Mouse (Mus musculus) CH12.LX (cell line): Measurements from ENCODE around the gene Tmem231. TPM values are rescaled to one million over a fixed set of nuclear protein-coding genes. Genes with fewer than 3 reads are reported as not detected.
"Not testable (repeated sequence)": the region's sequence is repeated elsewhere in the genome, so short reads cannot be mapped to it uniquely, and the experiment has no call there.

Experiments
- DNase-seq: peaks from one replicate; pipeline ENCODE4 v3.0.0-alpha.2; 2013; ENCODE audit errors: extremely low read depth
- H3K27ac ChIP-seq: 2 replicates; pipeline ENCODE4 v1.5.1; 2012; ENCODE audit warnings: low read depth, mild to moderate bottlenecking, control low read depth, moderate library complexity; ENCODE audit not compliant: insufficient read depth
- H3K27me3 ChIP-seq: replicated peaks from 2 replicates; pipeline ENCODE3; 2012; ENCODE audit warnings: inconsistent platforms
- H3K36me3 ChIP-seq, 2 experiments: replicated peaks in 1 of 2; 2 replicates each; pipeline versions ENCODE3 to v1.6.1; 2012; ENCODE audit warnings: inconsistent platforms in 1 of 2, low read length in 1 of 2, mild to moderate bottlenecking in 1 of 2, mixed read lengths in 1 of 2, moderate library complexity in 1 of 2; ENCODE audit not compliant: control insufficient read depth in 1 of 2, insufficient read depth in 1 of 2
- H3K4me1 ChIP-seq, 2 experiments: 2 replicates each; pipeline ENCODE4 v1.6.1; 2012; ENCODE audit warnings: inconsistent platforms in 1 of 2, moderate library complexity in 1 of 2; ENCODE audit not compliant: insufficient read depth in 2 of 2, control insufficient read depth in 1 of 2
- H3K4me2 ChIP-seq: 2 replicates; pipeline ENCODE4 v1.6.1; 2012; ENCODE audit warnings: low read depth, mild to moderate bottlenecking, control low read depth; ENCODE audit not compliant: poor library complexity, insufficient read depth, severe bottlenecking
- H3K4me3 ChIP-seq, 3 experiments: fragments of 150-350 bp in 1 of 3; sonication (generic) in 1 of 3; replicated peaks in 1 of 3; 2 replicates each; pipeline versions ENCODE3 to v1.5.1; 2011 to 2012; ENCODE audit warnings: low read depth in 2 of 3, low read length in 2 of 3, mild to moderate bottlenecking in 2 of 3, moderate library complexity in 2 of 3, control low read depth in 1 of 3, improper control_type of control experiment in 1 of 3, inconsistent platforms in 1 of 3, mixed read lengths in 1 of 3; ENCODE audit not compliant: poor library complexity in 1 of 3
- H3K79me2 ChIP-seq: replicated peaks from 2 replicates; pipeline ENCODE4 v1.6.1; 2012; ENCODE audit warnings: mild to moderate bottlenecking, moderate library complexity; ENCODE audit not compliant: control insufficient read depth, poor library complexity, insufficient read depth, severe bottlenecking; ENCODE audit errors: extremely low read depth
- H3K9ac ChIP-seq: 2 replicates; pipeline ENCODE4 v1.6.1; 2012; ENCODE audit warnings: low read depth, mild to moderate bottlenecking, control low read depth, moderate library complexity; ENCODE audit not compliant: insufficient read depth
- H3K9me3 ChIP-seq: replicated peaks from 2 replicates; pipeline ENCODE3; 2012; ENCODE audit warnings: low read length, inconsistent platforms, mixed read lengths
- BHLHE40 ChIP-seq: IDR thresholded peaks from 2 replicates; pipeline ENCODE4 v1.6.1; 2011; ENCODE audit warnings: mild to moderate bottlenecking, low read depth, low read length, improper control_type of control experiment
- CHD1 ChIP-seq: IDR thresholded peaks from 2 replicates; pipeline ENCODE4 v1.6.1; 2012; ENCODE audit warnings: low read depth, low read length, improper control_type of control experiment, inconsistent platforms
- CHD2 ChIP-seq: IDR thresholded peaks from 2 replicates; pipeline ENCODE4 v1.6.1; 2011; ENCODE audit warnings: low read length, improper control_type of control experiment
- CTCF ChIP-seq, 2 experiments: IDR thresholded peaks in 1 of 2; conservative IDR thresholded peaks in 1 of 2; 2 replicates each; pipeline ENCODE4 v1.5.1; 2011 to 2012; ENCODE audit warnings: low read depth in 2 of 2, low read length in 2 of 2, improper control_type of control experiment in 1 of 2, inconsistent platforms in 1 of 2, mild to moderate bottlenecking in 1 of 2, moderate library complexity in 1 of 2
- EP300 ChIP-seq: IDR thresholded peaks from 2 replicates; pipeline ENCODE4 v1.6.1; 2011; ENCODE audit warnings: low read length, improper control_type of control experiment
- ETS1 ChIP-seq: conservative IDR thresholded peaks from 2 replicates; pipeline ENCODE4 v1.6.1; 2012; ENCODE audit warnings: low read depth, mild to moderate bottlenecking, inconsistent platforms, low read length, improper control_type of control experiment, moderate library complexity
- IRF4 ChIP-seq: IDR thresholded peaks from 2 replicates; pipeline ENCODE4 v1.6.1; 2014; ENCODE audit warnings: low read depth, mild to moderate bottlenecking, inconsistent platforms, low read length, improper control_type of control experiment
- JUN ChIP-seq: IDR thresholded peaks from 2 replicates; pipeline ENCODE4 v1.6.1; 2011; ENCODE audit warnings: low read depth, mild to moderate bottlenecking, low read length, improper control_type of control experiment, moderate library complexity; ENCODE audit not compliant: insufficient read depth
- JUND ChIP-seq: conservative IDR thresholded peaks from 2 replicates; pipeline ENCODE4 v1.6.1; 2011; ENCODE audit warnings: low read depth, low read length, improper control_type of control experiment
- MAFK ChIP-seq: IDR thresholded peaks from 2 replicates; pipeline ENCODE4 v1.6.1; 2011; ENCODE audit warnings: low read length, improper control_type of control experiment; ENCODE audit not compliant: insufficient replicate concordance
- MAZ ChIP-seq: IDR thresholded peaks from 2 replicates; pipeline ENCODE4 v1.6.1; 2012; ENCODE audit warnings: low read depth, mild to moderate bottlenecking, inconsistent platforms, low read length, improper control_type of control experiment, moderate library complexity
- MEF2A ChIP-seq: IDR thresholded peaks from 2 replicates; pipeline ENCODE4 v1.6.1; 2014; ENCODE audit warnings: low read depth, mild to moderate bottlenecking, inconsistent platforms, low read length, improper control_type of control experiment, borderline replicate concordance
- NELFE ChIP-seq: IDR thresholded peaks from 2 replicates; pipeline ENCODE4 v1.6.1; 2011; ENCODE audit warnings: low read depth, low read length, improper control_type of control experiment
- NRF1 ChIP-seq: IDR thresholded peaks from 2 replicates; pipeline ENCODE4 v1.6.1; 2014; ENCODE audit warnings: low read depth, mild to moderate bottlenecking, inconsistent platforms, low read length, improper control_type of control experiment, moderate library complexity
- SMC3 ChIP-seq: IDR thresholded peaks from 2 replicates; pipeline ENCODE4 v1.6.1; 2011; ENCODE audit warnings: low read depth, low read length, improper control_type of control experiment
- TBP ChIP-seq: conservative IDR thresholded peaks from 2 replicates; pipeline ENCODE4 v1.6.1; 2011; ENCODE audit warnings: low read depth, low read length, improper control_type of control experiment
- TCF12 ChIP-seq: IDR thresholded peaks from 2 replicates; pipeline ENCODE4 v1.6.1; 2014; ENCODE audit warnings: low read depth, mild to moderate bottlenecking, inconsistent platforms, low read length, improper control_type of control experiment
- UBTF ChIP-seq: IDR thresholded peaks from 2 replicates; pipeline ENCODE4 v1.6.1; 2012; ENCODE audit warnings: low read depth, mild to moderate bottlenecking, inconsistent platforms, low read length, improper control_type of control experiment, moderate library complexity
- USF1 ChIP-seq: IDR thresholded peaks from 2 replicates; pipeline ENCODE4 v1.6.1; 2014; ENCODE audit warnings: low read depth, mild to moderate bottlenecking, inconsistent platforms, low read length, improper control_type of control experiment
- ZC3H11A ChIP-seq: IDR thresholded peaks from 2 replicates; pipeline ENCODE4 v1.6.1; 2012; ENCODE audit warnings: low read depth, mild to moderate bottlenecking, inconsistent platforms, low read length, improper control_type of control experiment
- ZKSCAN1 ChIP-seq: IDR thresholded peaks from 2 replicates; pipeline ENCODE4 v1.6.1; 2012; ENCODE audit warnings: low read depth, inconsistent platforms, low read length, improper control_type of control experiment, borderline replicate concordance
- ZMIZ1 ChIP-seq: IDR thresholded peaks from 2 replicates; pipeline ENCODE4 v1.6.1; 2012; ENCODE audit warnings: low read depth, mild to moderate bottlenecking, inconsistent platforms, low read length, improper control_type of control experiment
- dilution Hi-C: fragments of 300-500 bp; cut with MboI; formaldehyde crosslinking; loops from 2 replicates; pipeline ENCODE4 v1.14.3; 2020; ENCODE audit warnings: low sequenced_read_pairs; ENCODE audit not compliant: extremely low pct_unique_long_range_greater_than_20kb, extremely low pct_ligation_motif_present
- in situ Hi-C: fragments of 300-500 bp; cut with MboI; formaldehyde crosslinking; loops from 3 replicates; pipeline ENCODE4 v1.14.3; 2019; ENCODE audit warnings: low sequenced_read_pairs, low pct_ligation_motif_present, low pct_unique_long_range_greater_than_20kb, mixed read lengths
- polyA plus RNA-seq: library from polyadenylated mRNA; unstranded; fragments of >175 nt; gene quantifications from 2 replicates; pipeline ENCODE4 v1.2.1, GENCODE M21; 2012; ENCODE audit warnings: low read depth; ENCODE audit not compliant: insufficient read length
- total RNA-seq, 2 experiments: library from RNA; depleted of rRNA; stranded (reverse); fragments of 300-350 nt in 1 of 2; fragments of >200 nt in 1 of 2; gene quantifications; 2 replicates each; pipeline ENCODE4 v1.2.3; 2012 to 2014

Tmem231 gene
- total and polyA plus RNA-seq, 3 experiments, result 3.5 to 4.3 (median 3.6) TPM

DNA sequence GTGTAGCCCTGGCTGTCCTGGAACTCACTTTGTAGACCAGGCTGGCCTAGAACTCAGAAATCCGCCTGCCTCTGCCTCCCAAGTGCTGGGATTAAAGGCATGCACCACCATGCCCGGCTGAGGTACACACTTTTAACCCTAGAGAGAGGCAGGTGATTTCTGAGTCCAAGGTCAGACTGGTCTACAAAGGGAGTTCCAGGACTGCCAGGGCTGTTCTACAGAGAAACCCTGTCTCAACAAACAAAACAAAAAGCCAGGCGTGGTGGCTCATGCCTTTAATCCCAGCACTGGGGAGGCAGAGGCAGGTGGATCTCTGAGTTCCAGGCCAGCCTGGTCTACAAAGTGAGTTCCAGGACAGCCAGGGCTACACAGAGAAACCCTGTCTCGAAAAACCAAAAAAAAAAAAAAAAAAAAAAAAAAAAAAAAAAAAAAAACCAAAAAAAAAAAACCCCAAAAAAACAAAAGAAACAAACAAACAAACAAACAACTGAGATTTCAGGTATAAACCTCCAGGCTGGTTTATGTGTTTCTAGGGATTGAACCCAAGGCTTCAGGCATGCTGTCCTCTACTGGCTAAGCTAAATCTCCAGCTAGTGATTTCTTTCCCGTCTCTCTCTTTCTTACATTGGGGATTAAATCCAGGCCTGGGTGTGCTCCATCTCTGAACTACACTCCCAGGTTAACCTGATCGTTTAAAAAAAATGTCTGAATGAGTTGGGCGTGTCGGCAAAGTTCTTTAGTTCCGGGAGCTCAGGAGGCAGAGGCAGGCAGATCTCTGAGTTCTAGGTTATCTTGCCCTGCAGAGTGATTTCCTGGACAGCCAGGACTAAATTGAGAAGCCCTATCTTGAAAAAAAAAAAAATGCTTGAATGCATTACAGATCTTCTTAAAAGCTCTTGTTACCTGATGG, 4.7 kb upstream of the Tmem231 start:
- H3K4me3 ChIP-seq, H3K27me3 ChIP-seq, in situ Hi-C loops, DNase-seq, H3K27ac ChIP-seq, H3K9me3 ChIP-seq, dilution Hi-C loops, H3K4me2 ChIP-seq, H3K9ac ChIP-seq: not testable (repeated sequence)
- Histone ChIP-seq H3K4me1 (peaks cover 2 to 36% of the 10 kb centered on the region in 2 experiments; a peak in 2 of 4 replicates), H3K79me2 (peaks cover 10% of the 10 kb centered on the region; the same call in 1 of the 2 replicates), H3K36me3 (peaks cover 9 to 11% of the 10 kb centered on the region in 2 experiments)

DNA sequence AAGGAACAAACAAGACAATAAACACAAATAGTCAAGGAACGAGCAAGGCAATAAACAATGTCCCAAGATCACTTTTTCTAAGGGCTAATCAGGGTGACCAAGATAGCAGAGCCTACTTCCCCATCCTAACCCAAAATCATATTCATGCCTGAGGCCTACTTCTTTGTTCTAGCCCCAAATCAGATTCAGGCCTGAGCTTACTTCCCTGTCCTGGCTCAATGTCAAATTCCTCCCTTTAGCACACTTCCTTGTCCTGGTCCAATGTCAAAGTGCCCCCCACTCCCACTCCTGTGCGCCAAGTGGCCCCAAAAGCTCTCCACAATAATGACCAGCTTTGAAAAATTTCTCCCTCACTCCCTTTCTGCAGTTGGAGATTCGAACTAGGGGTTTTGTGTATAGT, 3.5 kb upstream of the Tmem231 start:
- TF ChIP-seq ZC3H11A (no peak), ZKSCAN1 (no peak), CHD1 (no peak), MEF2A (no peak), CTCF (conservative IDR thresholded peaks at IDR 0.05 in 1 of 2, IDR thresholded peaks at IDR 0.05 in 1 of 2; ENCODE audit: low read depth in 2 of 2, low read length in 2 of 2) (no peak), CHD2 (no peak), JUND (no peak), SMC3 (no peak)
- no peaks in the 10 kb centered on the region for H3K9me3 ChIP-seq
- no peak overlapping the region for H3K4me3 ChIP-seq
- H3K4me2 ChIP-seq, result no peak overlapping the region
- H3K4me1 ChIP-seq, result peaks cover 2 to 44% of the 10 kb centered on the region in 2 experiments; a peak in 2 of 4 replicates
- peaks cover 10% of the 10 kb centered on the region; the same call in 1 of the 2 replicates for H3K79me2 ChIP-seq
- dilution Hi-C loops (no loop called here), in situ Hi-C loops (no loop called here)
- H3K27ac ChIP-seq, result no peak overlapping the region
- no peaks in the 10 kb centered on the region for H3K27me3 ChIP-seq
- peaks cover 2 to 3% of the 10 kb centered on the region in 2 experiments for H3K36me3 ChIP-seq
- no peak for DNase-seq
- no peak overlapping the region for H3K9ac ChIP-seq

- Histone ChIP-seq H3K4me1 (peaks cover 2 to 35% of the 10 kb centered on the region in 2 experiments; a peak in 2 of 4 replicates), H3K79me2 (no peaks in the 10 kb centered on the region), H3K4me2 (no peak overlapping the region), H3K9me3 (no peaks in the 10 kb centered on the region), H3K27me3 (no peaks in the 10 kb centered on the region), H3K36me3 (no peaks in the 10 kb centered on the region), H3K27ac (no peak overlapping the region), H3K4me3 (no peak overlapping the region), H3K9ac (no peak overlapping the region)
- DNase-seq, result no peak
- dilution Hi-C loops, result no loop called here
- in situ Hi-C loops, result no loop called here
- no peak for TF ChIP-seq MAFK
- no peak for TF ChIP-seq NRF1
- TF ChIP-seq CHD2, result no peak
- TF ChIP-seq UBTF, result no peak
- TF ChIP-seq TBP, result no peak
- TF ChIP-seq CHD1, result no peak
- no peak for TF ChIP-seq BHLHE40
- TF ChIP-seq IRF4, result no peak
- TF ChIP-seq ETS1, result no peak
- TF ChIP-seq USF1, result no peak
- TF ChIP-seq MAZ, result no peak
- TF ChIP-seq TCF12, result no peak
- no peak for TF ChIP-seq ZMIZ1
- no peak for TF ChIP-seq JUN
- no peak for TF ChIP-seq EP300
- no peak for TF ChIP-seq NELFE
These were observed 520 bp upstream of the Tmem231 start for GRCm38 (mm10) chr8:111934201-111934600.
